Mouse (Mus musculus) erythroblast, embryonic 14.5 days (primary cell): ENCODE measurements around the gene Zwilch.

Source experiments
- GATA1 ChIP-seq: IDR thresholded peaks from 2 replicates; pipeline ENCODE4 v1.6.1; 2012; ENCODE audit warnings: low read length, inconsistent platforms, mixed read lengths
- TAL1 ChIP-seq: IDR thresholded peaks from 3 replicates; pipeline ENCODE4 v1.6.1; 2012; ENCODE audit warnings: low read length, inconsistent platforms, mixed read lengths

DNA sequence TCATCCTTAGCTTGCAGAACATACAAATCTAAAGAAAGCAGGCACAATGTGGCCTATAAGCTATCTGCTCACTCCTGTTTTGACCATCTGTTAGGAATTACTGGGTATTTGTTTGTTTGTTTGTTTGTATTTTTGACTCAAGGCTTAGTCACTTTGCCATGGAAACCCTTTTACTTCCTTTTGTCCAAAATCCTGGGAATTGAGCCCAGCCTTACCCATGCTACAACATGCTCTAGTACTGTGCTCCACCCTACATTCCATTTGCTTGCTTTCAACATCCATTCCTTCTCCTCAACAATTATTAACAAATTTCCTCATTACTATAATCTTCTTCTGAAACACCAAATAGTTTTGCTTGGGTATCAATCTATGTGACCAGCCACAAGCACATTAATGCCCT is 30.0 kb upstream of the Zwilch start:
- TF ChIP-seq TAL1 = no peak
- TF ChIP-seq GATA1 = no peak
